Mouse (Mus musculus) myocyte (in vitro differentiated cells): Measurements from ENCODE around the gene Ccdc91. TPM values are rescaled to one million over a fixed set of nuclear protein-coding genes. Genes with fewer than 3 reads are reported as not detected.
A peak's percentile ranks its signal among the peaks of the same experiment; 100 is the strongest.

Experiments used
- H3K27me3 ChIP-seq: one replicate; pipeline ENCODE4 v1.6.1; 2011; ENCODE audit not compliant: control insufficient read depth, insufficient read depth, insufficient read length
- H3K36me3 ChIP-seq: one replicate; pipeline ENCODE4 v1.6.1; 2011; ENCODE audit not compliant: control insufficient read depth, insufficient read depth
- H3K4me2 ChIP-seq: one replicate; pipeline ENCODE4 v1.6.1; 2011; ENCODE audit warnings: low read depth, control low read depth
- H3K4me3 ChIP-seq: one replicate; pipeline ENCODE4 v1.5.1; 2011; ENCODE audit warnings: mild to moderate bottlenecking, control low read depth, moderate library complexity
- H3K79me2 ChIP-seq: one replicate; pipeline ENCODE4 v1.6.1; 2011; ENCODE audit not compliant: control insufficient read depth, insufficient read depth
- H3ac ChIP-seq: one replicate; pipeline ENCODE4 v1.6.1; 2011; ENCODE audit not compliant: control insufficient read depth, insufficient read length
- CEBPB ChIP-seq: IDR thresholded peaks from 2 replicates; pipeline ENCODE4 v1.6.1; 2011; ENCODE audit warnings: mild to moderate bottlenecking, moderate library complexity; ENCODE audit not compliant: poor library complexity, insufficient read depth, severe bottlenecking
- E2F4 ChIP-seq: IDR thresholded peaks from one replicate; pipeline ENCODE4 v1.6.1; 2011; ENCODE audit warnings: mild to moderate bottlenecking, control low read depth, moderate library complexity; ENCODE audit not compliant: insufficient read depth
- MAX ChIP-seq: IDR thresholded peaks from one replicate; pipeline ENCODE4 v1.6.1; 2011; ENCODE audit warnings: low read depth, mild to moderate bottlenecking, control low read depth
- MYOD1 ChIP-seq, 3 experiments: IDR thresholded peaks; one replicate each; pipeline ENCODE4 v1.6.1; 2011; ENCODE audit warnings: control low read depth in 2 of 3, low read depth in 2 of 3, mild to moderate bottlenecking in 2 of 3, moderate library complexity in 1 of 3; ENCODE audit not compliant: insufficient read length in 2 of 3, control insufficient read depth in 1 of 3
- MYOG ChIP-seq, 3 experiments: IDR thresholded peaks; one replicate each; pipeline ENCODE4 v1.6.1; 2011; ENCODE audit warnings: control low read depth in 2 of 3, low read depth in 2 of 3, mild to moderate bottlenecking in 2 of 3; ENCODE audit not compliant: insufficient read length in 2 of 3, control insufficient read depth in 1 of 3, insufficient read depth in 1 of 3
- POLR2A ChIP-seq: IDR thresholded peaks from one replicate; pipeline ENCODE4 v1.6.1; 2011; ENCODE audit warnings: low read depth, mild to moderate bottlenecking, control low read depth, moderate library complexity; ENCODE audit not compliant: insufficient read length
- POLR2AphosphoS2 ChIP-seq: IDR thresholded peaks from one replicate; pipeline ENCODE4 v1.6.1; 2011; ENCODE audit warnings: low read depth, control low read depth; ENCODE audit not compliant: insufficient read length
- REST ChIP-seq: IDR thresholded peaks from one replicate; pipeline ENCODE4 v1.6.1; 2011; ENCODE audit warnings: mild to moderate bottlenecking, control low read depth, moderate library complexity; ENCODE audit not compliant: insufficient read depth, insufficient read length
- SRF ChIP-seq: IDR thresholded peaks from one replicate; pipeline ENCODE4 v1.6.1; 2011; ENCODE audit warnings: low read depth; ENCODE audit not compliant: control insufficient read depth, insufficient read length
- TCF12 ChIP-seq: IDR thresholded peaks from one replicate; pipeline ENCODE4 v1.6.1; 2011; ENCODE audit warnings: mild to moderate bottlenecking, control low read depth; ENCODE audit not compliant: poor library complexity, insufficient read depth, severe bottlenecking
- TCF3 ChIP-seq: IDR thresholded peaks from one replicate; pipeline ENCODE4 v1.6.1; 2011; ENCODE audit warnings: low read depth, control low read depth; ENCODE audit not compliant: insufficient read length
- USF1 ChIP-seq: IDR thresholded peaks from one replicate; pipeline ENCODE4 v1.6.1; 2011; ENCODE audit warnings: low read depth, mild to moderate bottlenecking, control low read depth, moderate library complexity
- polyA plus RNA-seq: library from polyadenylated mRNA; unstranded; fragments of >200 nt; fragmentation: generic; extraction: Trizol; gene quantifications from one replicate; pipeline ENCODE4 v1.2.1, GENCODE M21; 2012; ENCODE audit warnings: missing spikeins

Ccdc91 gene
- polyA plus RNA-seq, 1 experiment, result 37.9 TPM

- no peak overlapping the region for H3K4me3 ChIP-seq
These were observed 65.3 kb downstream of the Ccdc91 start for GRCm38 (mm10) chr6:147540942-147541341.

GRCm38 (mm10) chr6:147555591-147555990, 80.0 kb downstream of the Ccdc91 start:
- H3ac ChIP-seq, result no peak overlapping the region
- no peak overlapping the region for H3K4me3 ChIP-seq
- no peaks in the 10 kb centered on the region for H3K79me2 ChIP-seq
- H3K27me3 ChIP-seq, result no peaks in the 10 kb centered on the region
- no peak overlapping the region for H3K4me2 ChIP-seq
- TF ChIP-seq MYOD1 (IDR thresholded peaks at IDR 0.05; ENCODE audit: control insufficient read depth in 1 of 3, insufficient read length in 2 of 3, low read depth in 2 of 3), result peak; percentile 22 to 74 (median 40)
- peak in 1 of 3 experiments; percentile 58 for TF ChIP-seq MYOG (IDR thresholded peaks at IDR 0.05; ENCODE audit: control insufficient read depth in 1 of 3, insufficient read depth in 1 of 3, insufficient read length in 2 of 3, low read depth in 2 of 3)
- TF ChIP-seq POLR2A, result no peak
- no peak for TF ChIP-seq REST
- TF ChIP-seq TCF3, result no peak
- no peaks in the 10 kb centered on the region for H3K36me3 ChIP-seq

More at GRCm38 (mm10) chr6:147540942-147541341, 65.3 kb downstream of the Ccdc91 start:
- Histone ChIP-seq H3K36me3 (peaks cover 5% of the 10 kb centered on the region), H3K27me3 (no peaks in the 10 kb centered on the region), H3ac (no peak overlapping the region), H3K4me2 (no peak overlapping the region), H3K79me2 (no peaks in the 10 kb centered on the region)
- TF ChIP-seq POLR2A, result no peak

- TF ChIP-seq REST (no peak), MYOD1 (IDR thresholded peaks at IDR 0.05; ENCODE audit: control insufficient read depth in 1 of 3, insufficient read length in 2 of 3, low read depth in 2 of 3) (no peak), SRF (no peak), USF1 (no peak), TCF12 (no peak), E2F4 (no peak), POLR2A (no peak)
- Histone ChIP-seq H3K79me2 (no peaks in the 10 kb centered on the region), H3ac (no peak overlapping the region), H3K4me2 (no peak overlapping the region), H3K4me3 (no peak overlapping the region), H3K36me3 (peaks cover 4% of the 10 kb centered on the region), H3K27me3 (no peaks in the 10 kb centered on the region)
These were observed 83.7 kb downstream of the Ccdc91 start for GRCm38 (mm10) chr6:147559316-147559715.

- Histone ChIP-seq H3K79me2 (no peaks in the 10 kb centered on the region), H3K36me3 (peaks cover 4% of the 10 kb centered on the region), H3K4me3 (no peak overlapping the region), H3K4me2 (no peak overlapping the region), H3ac (no peak overlapping the region), H3K27me3 (no peaks in the 10 kb centered on the region)
- TF ChIP-seq E2F4 (no peak), TCF3 (no peak), POLR2AphosphoS2 (no peak), POLR2A (no peak), TCF12 (no peak), MAX (no peak), MYOD1 (IDR thresholded peaks at IDR 0.05; ENCODE audit: control insufficient read depth in 1 of 3, insufficient read length in 2 of 3, low read depth in 2 of 3) (no peak)
These were observed 84.8 kb downstream of the Ccdc91 start for GRCm38 (mm10) chr6:147560436-147560835.

GRCm38 (mm10) chr6:147569246-147569645, 93.6 kb downstream of the Ccdc91 start:
- no peak overlapping the region for H3K4me3 ChIP-seq
- no peaks in the 10 kb centered on the region for H3K27me3 ChIP-seq
- H3ac ChIP-seq, result no peak overlapping the region
- H3K4me2 ChIP-seq, result no peak overlapping the region
- no peaks in the 10 kb centered on the region for H3K36me3 ChIP-seq
- no peak for TF ChIP-seq MYOG (IDR thresholded peaks at IDR 0.05; ENCODE audit: control insufficient read depth in 1 of 3, insufficient read depth in 1 of 3, insufficient read length in 2 of 3, low read depth in 2 of 3)
- no peak for TF ChIP-seq TCF12
- TF ChIP-seq MYOD1 (IDR thresholded peaks at IDR 0.05; ENCODE audit: control insufficient read depth in 1 of 3, insufficient read length in 2 of 3, low read depth in 2 of 3), result no peak
- TF ChIP-seq CEBPB, result no peak
- no peak for TF ChIP-seq POLR2AphosphoS2
- no peak for TF ChIP-seq REST
- TF ChIP-seq E2F4, result no peak
- no peak for TF ChIP-seq USF1
- TF ChIP-seq TCF3, result no peak
- no peak for TF ChIP-seq SRF
- TF ChIP-seq POLR2A, result no peak
- TF ChIP-seq MAX, result no peak
- no peaks in the 10 kb centered on the region for H3K79me2 ChIP-seq

GRCm38 (mm10) chr6:147573137-147573536, 97.5 kb downstream of the Ccdc91 start:
- Histone ChIP-seq H3K27me3 (no peaks in the 10 kb centered on the region), H3K36me3 (peaks cover 4% of the 10 kb centered on the region), H3K79me2 (no peaks in the 10 kb centered on the region), H3K4me3 (no peak overlapping the region), H3K4me2 (no peak overlapping the region), H3ac (no peak overlapping the region)
- TF ChIP-seq MYOD1 (IDR thresholded peaks at IDR 0.05; ENCODE audit: control insufficient read depth in 1 of 3, insufficient read length in 2 of 3, low read depth in 2 of 3), result peak in 1 of 3 experiments; percentile 56
- peak in 1 of 3 experiments; percentile 44 for TF ChIP-seq MYOG (IDR thresholded peaks at IDR 0.05; ENCODE audit: control insufficient read depth in 1 of 3, insufficient read depth in 1 of 3, insufficient read length in 2 of 3, low read depth in 2 of 3)
- TF ChIP-seq SRF, result no peak
